Mouse (Mus musculus) olfactory bulb, adult 2 months (tissue): ENCODE data around the gene Acvr2b.

ENCODE experiments used
- CTCF ChIP-seq: fragments of 200-500 bp; IDR thresholded peaks from 2 replicates; pipeline ENCODE4 v1.5.1; 2012; ENCODE audit warnings: low read depth, mild to moderate bottlenecking, low read length, moderate library complexity; ENCODE audit not compliant: insufficient read depth
- POLR2A ChIP-seq: fragments of 200-500 bp; IDR thresholded peaks from 2 replicates; pipeline ENCODE4 v1.6.1; 2012; ENCODE audit warnings: mild to moderate bottlenecking, low read depth, low read length, moderate library complexity; ENCODE audit not compliant: insufficient read depth

GRCm38 (mm10) chr9:119394808-119395207 lies 7.1 kb upstream of the Acvr2b start:
- TF ChIP-seq POLR2A (no peak), CTCF (no peak)
